Mouse (Mus musculus) midbrain, postnatal 0 days (tissue): ENCODE measurements around the gene Naa80. TPM values are rescaled to one million over a fixed set of nuclear protein-coding genes. Genes with fewer than 3 reads are reported as not detected.

Experiments used
- ATAC-seq: fragments of 200-750 bp; cut with Nextera tagmentation; 2 replicates; pipeline ENCODE4 v1.8.0; 2017; ENCODE audit warnings: moderate number of reproducible peaks, mild to moderate bottlenecking, moderate TSS enrichment, moderate library complexity; ENCODE audit not compliant: low FRiP score
- DNase-seq: peaks from one replicate; pipeline ENCODE4 v3.0.0-alpha.2; 2015; ENCODE audit warnings: low spot score
- H3K27ac ChIP-seq: fragments of 300-500 bp; sonication (generic); 2 replicates; pipeline ENCODE4 v1.5.1; 2014; ENCODE audit warnings: low read depth, mild to moderate bottlenecking, low read length, mixed read lengths
- H3K27me3 ChIP-seq: fragments of 300-500 bp; sonication (generic); 2 replicates; pipeline ENCODE4 v1.6.1; 2014; ENCODE audit warnings: low read length, control low read depth, mixed read lengths; ENCODE audit not compliant: insufficient read depth
- H3K36me3 ChIP-seq: fragments of 300-500 bp; sonication (generic); 2 replicates; pipeline ENCODE4 v1.6.1; 2014; ENCODE audit warnings: low read length, control low read depth, mixed read lengths; ENCODE audit not compliant: insufficient read depth
- H3K4me1 ChIP-seq: fragments of 300-500 bp; sonication (generic); 2 replicates; pipeline ENCODE4 v1.6.1; 2014; ENCODE audit warnings: mild to moderate bottlenecking, control low read depth, antibody characterized with exemption, low read length, mixed read lengths; ENCODE audit not compliant: insufficient read depth
- H3K4me2 ChIP-seq: fragments of 300-500 bp; sonication (generic); 2 replicates; pipeline ENCODE4 v1.6.1; 2014; ENCODE audit warnings: low read depth, mild to moderate bottlenecking, low read length, mixed read lengths; ENCODE audit not compliant: poor library complexity, severe bottlenecking
- H3K4me3 ChIP-seq: fragments of 300-500 bp; sonication (generic); 2 replicates; pipeline ENCODE4 v1.5.1; 2014; ENCODE audit warnings: low read depth, mild to moderate bottlenecking, low read length, moderate library complexity
- H3K9ac ChIP-seq: fragments of 300-500 bp; sonication (generic); replicated peaks from 2 replicates; pipeline ENCODE4 v1.6.1; 2014; ENCODE audit warnings: mild to moderate bottlenecking, low read length, moderate library complexity, mixed read lengths; ENCODE audit not compliant: poor library complexity, severe bottlenecking
- H3K9me3 ChIP-seq: fragments of 300-500 bp; sonication (generic); 2 replicates; pipeline ENCODE4 v1.6.1; 2016; ENCODE audit warnings: low read length, control low read depth
- CTCF ChIP-seq: IDR thresholded peaks from 2 replicates; pipeline ENCODE4 v1.5.1; 2016; ENCODE audit warnings: antibody characterized with exemption, mild to moderate bottlenecking
- WGBS: fragments of 180-500 bp; shearing (Covaris S2); extraction: QIAGEN DNeasy Blood & Tissue Kit; methylation state at CpG from one replicate; pipeline ENCODE4 v1.1.7; 2014; 5-methylcytosine and 5-hydroxymethylcytosine counted together
- polyA plus RNA-seq: library from polyadenylated mRNA; unstranded; fragments of >200 nt; fragmentation: Nextera tagmentation; extraction: Ambion mirVana; gene quantifications from 2 replicates; pipeline ENCODE4 v1.2.1, GENCODE M21; 2015
- total RNA-seq: library from RNA; depleted of rRNA; stranded (reverse); fragments of >200 nt; gene quantifications from 2 replicates; pipeline ENCODE4 v1.2.3, GENCODE M21; 2014

The Naa80 gene
- total and polyA plus RNA-seq, 2 experiments from 2014 or later, result 20.4 to 35.4 TPM

- Histone ChIP-seq H3K9ac (peak overlapping the region; percentile 77), H3K27me3 (no peaks in the 10 kb centered on the region), H3K36me3 (peaks cover 23% of the 10 kb centered on the region), H3K9me3 (no peaks in the 10 kb centered on the region), H3K4me3 (peak overlapping the region; percentile 76), H3K4me1 (peaks cover 26% of the 10 kb centered on the region), H3K27ac (peak overlapping the region; percentile 80), H3K4me2 (peak overlapping the region; percentile 80)
- TF ChIP-seq CTCF, result no peak
- ATAC-seq (peak; percentile 85), DNase-seq (peak; percentile 93)
- whole genome bisulfite sequencing, result under 1% methylated on average over 41 of the region's 41 CpGs
Observed at GRCm38 (mm10) chr9:107568331-107569261, 10.1 kb upstream of the Naa80 start.

GRCm38 (mm10) chr9:107569270-107569669 is 9.4 kb upstream of the Naa80 start:
- Histone ChIP-seq H3K27me3 (no peaks in the 10 kb centered on the region), H3K27ac (peak overlapping the region; percentile 80), H3K4me1 (peaks cover 20% of the 10 kb centered on the region), H3K9me3 (no peaks in the 10 kb centered on the region), H3K4me2 (peak overlapping the region; percentile 80), H3K4me3 (peak overlapping the region; percentile 76), H3K9ac (peak overlapping the region; percentile 77), H3K36me3 (peaks cover 23% of the 10 kb centered on the region)
- TF ChIP-seq CTCF, result no peak
- DNase-seq (no peak), ATAC-seq (peak; percentile 31)
- under 1% methylated on average over 20 of the region's 23 CpGs for WGBS

GRCm38 (mm10) chr9:107570016-107570415 is 8.7 kb upstream of the Naa80 start:
- TF ChIP-seq CTCF, result no peak
- WGBS, result 47% methylated on average over 13 of the region's 13 CpGs
- Histone ChIP-seq H3K27me3 (no peaks in the 10 kb centered on the region), H3K27ac (peak overlapping the region; percentile 80; the same call in 1 of the 2 replicates), H3K9ac (peak overlapping the region; percentile 77), H3K9me3 (no peaks in the 10 kb centered on the region), H3K4me3 (peak overlapping the region; percentile 76), H3K4me1 (peaks cover 20% of the 10 kb centered on the region), H3K4me2 (peak overlapping the region; percentile 80), H3K36me3 (peaks cover 21% of the 10 kb centered on the region)
- no peak for ATAC-seq
- DNase-seq, result no peak

- Histone ChIP-seq H3K27ac (no peak overlapping the region), H3K27me3 (no peaks in the 10 kb centered on the region), H3K36me3 (peaks cover 15% of the 10 kb centered on the region), H3K4me3 (no peak overlapping the region; the same call in 1 of the 2 replicates), H3K4me1 (peaks cover 20% of the 10 kb centered on the region), H3K4me2 (peak overlapping the region; percentile 80; the same call in 1 of the 2 replicates), H3K9me3 (no peaks in the 10 kb centered on the region), H3K9ac (no peak overlapping the region)
- ATAC-seq, result no peak
- TF ChIP-seq CTCF, result no peak
- 94% methylated on average over 21 of the region's 21 CpGs for WGBS
- no peak for DNase-seq
Observed at GRCm38 (mm10) chr9:107570845-107571244, 7.8 kb upstream of the Naa80 start.

DNA sequence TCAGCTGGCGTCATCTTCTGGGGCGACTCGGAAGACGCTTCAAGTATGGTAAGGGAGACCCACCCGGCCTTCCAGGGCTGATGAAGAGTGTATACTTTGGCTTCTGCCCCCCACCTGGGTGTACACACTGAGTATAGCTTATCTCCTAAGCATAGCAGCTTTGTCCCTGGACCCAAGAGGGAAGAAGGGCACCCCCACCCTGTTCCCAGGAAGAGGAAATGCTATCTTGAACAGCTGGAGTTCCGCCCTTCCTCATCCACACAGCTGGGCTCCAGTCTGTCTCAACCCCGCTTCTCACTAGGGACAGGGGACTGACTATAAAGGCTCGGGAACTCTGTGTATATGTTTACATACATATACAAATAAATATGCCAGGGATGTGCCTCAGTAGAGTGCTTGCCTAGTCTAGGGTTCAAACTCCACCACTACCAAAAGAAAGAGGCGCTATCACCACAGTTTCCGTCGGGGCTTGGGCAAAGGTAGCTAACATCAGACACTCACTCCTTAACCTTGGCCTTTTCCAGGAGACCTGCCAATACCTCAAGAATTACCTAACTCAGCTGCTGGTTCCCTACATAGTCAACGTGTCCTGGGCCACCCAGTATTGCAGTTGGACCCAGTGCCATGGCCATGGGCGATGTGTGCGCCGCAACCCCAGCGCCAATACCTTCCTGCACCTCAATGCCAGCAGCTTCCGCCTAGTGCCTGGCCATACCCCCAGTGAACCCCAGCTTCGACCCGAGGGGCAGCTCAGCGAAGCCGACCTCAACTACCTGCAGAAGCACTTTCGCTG is 7.0 kb upstream of the Naa80 start:
- WGBS, result 93% methylated on average over 22 of the region's 22 CpGs
- ATAC-seq, result no peak
- H3K36me3 ChIP-seq, result peaks cover 15% of the 10 kb centered on the region
- H3K4me2 ChIP-seq, result no peak overlapping the region
- H3K27me3 ChIP-seq, result no peaks in the 10 kb centered on the region
- H3K9me3 ChIP-seq, result no peaks in the 10 kb centered on the region
- no peak for TF ChIP-seq CTCF
- no peak overlapping the region for H3K9ac ChIP-seq
- no peak for DNase-seq
- peaks cover 20% of the 10 kb centered on the region for H3K4me1 ChIP-seq
- no peak overlapping the region for H3K27ac ChIP-seq
- H3K4me3 ChIP-seq, result no peak overlapping the region
